8 mouse cellular contexts compared by ENCODE assay signal in the genomic region with DNA sequence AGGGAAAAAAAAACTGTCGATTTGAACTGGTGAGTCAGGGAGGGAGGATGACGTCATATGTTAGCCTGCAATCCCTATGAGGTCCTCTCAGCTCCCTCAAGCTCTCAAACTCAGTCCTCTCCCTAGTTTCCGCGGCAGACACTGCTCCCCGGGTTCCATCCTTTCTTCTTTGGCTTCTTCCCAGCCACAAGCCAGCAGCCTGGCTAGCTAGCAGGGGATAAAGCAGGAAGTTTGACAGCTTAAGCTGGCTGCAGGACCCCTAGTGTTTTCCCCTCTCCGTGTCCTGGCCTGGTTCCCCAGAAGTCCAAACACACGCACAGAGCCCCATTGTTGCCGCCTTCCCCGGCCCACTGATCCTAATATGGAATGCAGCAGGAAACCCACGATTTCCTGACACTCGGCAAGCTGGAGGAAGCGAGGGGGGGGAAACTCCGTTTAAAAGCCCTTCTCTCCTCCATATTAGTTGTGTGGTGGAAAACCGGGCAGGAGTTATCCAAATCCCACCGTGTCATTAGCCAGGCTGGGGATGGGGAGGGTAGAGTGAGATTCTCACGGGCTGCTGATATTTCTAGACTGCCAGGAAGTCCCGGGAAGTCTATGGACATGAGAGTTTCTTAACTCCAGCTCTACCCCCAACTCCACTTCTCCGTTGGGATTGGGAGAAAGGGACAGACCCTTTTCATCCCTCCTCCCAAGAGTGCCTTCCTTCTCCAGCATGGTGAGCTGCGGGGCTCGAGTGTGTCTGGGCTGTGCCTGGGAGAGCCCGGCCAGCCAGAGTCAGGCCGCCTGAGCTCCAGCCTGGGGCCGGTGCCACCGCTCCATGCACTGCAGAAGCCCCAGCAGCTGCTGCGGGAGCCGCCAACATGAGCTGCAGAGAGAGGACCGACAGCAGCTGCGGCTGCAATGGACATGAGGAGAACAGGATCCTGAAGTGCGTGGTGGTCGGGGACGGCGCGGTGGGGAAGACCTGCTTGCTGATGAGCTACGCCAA. TPM values are rescaled to one million over a fixed set of nuclear protein-coding genes. Genes with fewer than 3 reads are reported as not detected.
A peak's percentile ranks its signal among the peaks of the same experiment; 100 is the strongest.
DNase-seq lines count a peak whose midpoint lies in the region; ATAC-seq and TF ChIP-seq lines count a peak whose summit lies in the region.

A gene (plus strand): TSS at position 362 of the 991 bp plus-strand sequence.

- H3K4me1 ChIP-seq in forebrain, embryonic 13.5 days, result peaks cover 16% of the 10 kb centered on the region
- peaks cover 16% of the 10 kb centered on the region for H3K4me1 ChIP-seq in heart, embryonic 15.5 days (replicated peaks)
- H3K4me1 ChIP-seq in liver, adult 2 months (ENCODE audit: control insufficient read depth, insufficient read depth, low read length), result no peaks in the 10 kb centered on the region; the same call in 1 of the 2 replicates
- no peaks in the 10 kb centered on the region for H3K4me1 ChIP-seq in midbrain, postnatal 0 days (ENCODE audit: insufficient read depth, low read length)

- H3K9ac ChIP-seq in forebrain, embryonic 13.5 days, result peak within 1 kb of the TSS; percentile 68
- peak within 1 kb of the TSS; percentile 69 for H3K9ac ChIP-seq in heart, embryonic 15.5 days
- peak within 1 kb of the TSS; percentile 79 for H3K9ac ChIP-seq in liver, adult 2 months (ENCODE audit: low read depth, low read length)
- H3K9ac ChIP-seq in midbrain, postnatal 0 days (replicated peaks; ENCODE audit: low read length, poor library complexity, severe bottlenecking), result peak within 1 kb of the TSS; percentile 61

- no peaks in the 10 kb centered on the region for H3K36me3 ChIP-seq in forebrain, embryonic 13.5 days (ENCODE audit: poor library complexity, severe bottlenecking)
- no peaks in the 10 kb centered on the region for H3K36me3 ChIP-seq in heart, embryonic 15.5 days
- no peaks in the 10 kb centered on the region for H3K36me3 ChIP-seq in liver, adult 2 months (ENCODE audit: control insufficient read depth, insufficient read depth, low read length)
- no peaks in the 10 kb centered on the region for H3K36me3 ChIP-seq in midbrain, postnatal 0 days (ENCODE audit: insufficient read depth, low read length)

- no peaks in the 10 kb centered on the region for H3K79me2 ChIP-seq in liver, adult 2 months (ENCODE audit: control insufficient read depth, insufficient read depth, low read length)

- DNase-seq in kidney, postnatal 10 days, result peak; percentile 84
- DNase-seq in liver, adult 2 months (ENCODE audit: extremely low read depth, low read depth, low spot score), result peak; percentile 17
- DNase-seq in midbrain, postnatal 0 days (ENCODE audit: low spot score), result peak; percentile 70
- DNase-seq in testis, postnatal 14 days (ENCODE audit: low spot score), result peak; percentile 34

- peak; percentile 61 for ATAC-seq in CD4-positive, CD25-positive, alpha-beta regulatory T cell, adult 4 months
- ATAC-seq in cerebellum, adult (ENCODE audit: insufficient number of reproducible peaks, low FRiP score, low TSS enrichment), result peak; percentile 76
- ATAC-seq in forebrain, embryonic 13.5 days, result peak; percentile 87
- peak; percentile 85 for ATAC-seq in heart, embryonic 15.5 days (replicated peaks; ENCODE audit: insufficient number of reproducible peaks, insufficient read depth, low FRiP score, low read depth)
- peak; percentile 83 for ATAC-seq in midbrain, postnatal 0 days (ENCODE audit: low FRiP score)

- TF ChIP-seq POLR2A in liver, adult 2 months (IDR thresholded peaks at IDR 0.05; ENCODE audit: extremely low read depth, insufficient read depth, low read length), result no peak

- H3K4me3 ChIP-seq in forebrain, embryonic 13.5 days, result peak within 1 kb of the TSS; percentile 50
- H3K4me3 ChIP-seq in heart, embryonic 15.5 days, result peak within 1 kb of the TSS; percentile 65
- peak within 1 kb of the TSS; percentile 95 for H3K4me3 ChIP-seq in liver, adult 2 months (ENCODE audit: insufficient read depth, low read depth, low read length)
- H3K4me3 ChIP-seq in midbrain, postnatal 0 days (ENCODE audit: low read depth, low read length), result peak within 1 kb of the TSS; percentile 43

- H3K4me2 ChIP-seq in forebrain, embryonic 13.5 days, result peak within 1 kb of the TSS; percentile 95
- H3K4me2 ChIP-seq in heart, embryonic 15.5 days, result peak within 1 kb of the TSS; percentile 89
- peak within 1 kb of the TSS; percentile 93 for H3K4me2 ChIP-seq in midbrain, postnatal 0 days (ENCODE audit: low read depth, low read length, poor library complexity, severe bottlenecking)

- H3K9me3 ChIP-seq in forebrain, embryonic 13.5 days (replicated peaks), result no peaks in the 10 kb centered on the region
- H3K9me3 ChIP-seq in heart, embryonic 15.5 days (replicated peaks), result no peaks in the 10 kb centered on the region
- H3K9me3 ChIP-seq in midbrain, postnatal 0 days (ENCODE audit: low read length), result no peaks in the 10 kb centered on the region

- WGBS in forebrain, embryonic 13.5 days, result under 1% methylated on average over 34 of the region's 34 CpGs
- WGBS in heart, embryonic 15.5 days, result 1% methylated on average over 34 of the region's 34 CpGs
- 2% methylated on average over 34 of the region's 34 CpGs for WGBS in liver, adult 2 months
- WGBS in midbrain, postnatal 0 days, result under 1% methylated on average over 34 of the region's 34 CpGs

- H3K27ac ChIP-seq in forebrain, embryonic 13.5 days, result 0 out of 2 replicates have a peak within 1 kb of the TSS, but pooled peaks have one; percentile 14
- H3K27ac ChIP-seq in heart, embryonic 15.5 days, result peak within 1 kb of the TSS; percentile 95
- peak within 1 kb of the TSS; percentile 77 for H3K27ac ChIP-seq in liver, adult 2 months (replicated peaks; ENCODE audit: insufficient read depth, low read depth, low read length)
- H3K27ac ChIP-seq in midbrain, postnatal 0 days (ENCODE audit: low read depth, low read length), result peak within 1 kb of the TSS; percentile 64

- peaks cover 4% of the 10 kb centered on the region; the same call in 1 of the 2 replicates for H3K27me3 ChIP-seq in forebrain, embryonic 13.5 days
- peaks cover 37% of the 10 kb centered on the region for H3K27me3 ChIP-seq in heart, embryonic 15.5 days
- 0 out of 2 replicates have a peak, but pooled peaks cover 5% of the 10 kb centered on the region for H3K27me3 ChIP-seq in liver, adult 2 months (ENCODE audit: control insufficient read depth, insufficient read depth, low read length)
- no peaks in the 10 kb centered on the region for H3K27me3 ChIP-seq in midbrain, postnatal 0 days (ENCODE audit: insufficient read depth, low read length)

- TF ChIP-seq CTCF in liver, adult 2 months (IDR thresholded peaks at IDR 0.05; ENCODE audit: low read depth, low read length), result no peak
- TF ChIP-seq CTCF in midbrain, postnatal 0 days (IDR thresholded peaks at IDR 0.05), result 0 out of 2 replicates have a peak, but pooled peaks have one; percentile 11

RNA-seq across cellular contexts. Expression of the gene that starts here (rescaled TPM):
- polyA plus RNA-seq in CD4-positive, CD25-positive, alpha-beta regulatory T cell, adult 4 months (2017; shearing (Covaris generic)), result under 1 TPM in 1 of 2 experiments, not detected in 1; 0.17 TPM
- polyA plus RNA-seq in forebrain, embryonic 13.5 days (2015; fragmentation: Nextera tagmentation; extraction: Ambion mirVana), result 14.1 and 16.6 TPM in 2 replicates
- 50.6 and 50.7 TPM in 2 replicates for polyA plus RNA-seq in heart, embryonic 15.5 days (2015; fragmentation: Nextera tagmentation; extraction: Ambion mirVana)
- total RNA-seq in liver, adult 2 months (2014; rRNA removed), result 2.8 and 4.2 TPM in 2 replicates
- polyA plus RNA-seq in liver, adult 2 months (2012; rRNA removed), result 2.3 and 4.5 TPM in 2 replicates
- 17.5 and 27.0 TPM in 2 replicates for total RNA-seq in midbrain, postnatal 0 days (2014; rRNA removed)
- 13.3 and 13.7 TPM in 2 replicates for polyA plus RNA-seq in midbrain, postnatal 0 days (2015; fragmentation: Nextera tagmentation; extraction: Ambion mirVana)

Comparison
In these comparisons a context has a peak if more than half of its experiments do, and no peak if none do; other contexts are left out.
1. Peak in every context shown above with its lines: DNase-seq, ATAC-seq, H3K4me3 ChIP-seq and H3K27ac ChIP-seq.
2. Peak in ATAC-seq in CD4-positive, CD25-positive, alpha-beta regulatory T cell, adult 4 months; RNA of the gene not detected or under 1 TPM.
3. H3K27ac ChIP-seq: peak in every context shown above with its lines; median percentile 95 in heart, embryonic 15.5 days; 77 in liver, adult 2 months; 64 in midbrain, postnatal 0 days; 14 in forebrain, embryonic 13.5 days.
4. H3K4me3 ChIP-seq: peak in every context shown above with its lines; median percentile 95 in liver, adult 2 months; 65 in heart, embryonic 15.5 days; 50 in forebrain, embryonic 13.5 days; 43 in midbrain, postnatal 0 days.
5. DNase-seq: peak in every context shown above with its lines; median percentile 84 in kidney, postnatal 10 days; 70 in midbrain, postnatal 0 days; 34 in testis, postnatal 14 days; 17 in liver, adult 2 months.